Mouse (Mus musculus): ENCODE results near the gene Atp6v0c. TPM values are rescaled to one million over a fixed set of nuclear protein-coding genes. Genes with fewer than 3 reads are reported as not detected.
"Not testable (repeated sequence)": the region's sequence is repeated elsewhere in the genome, so short reads cannot be mapped to it uniquely, and the experiment has no call there.

Gene Atp6v0c
- polyA plus RNA-seq, 1 experiment from 2014 or later = 1,362 TPM

DNA sequence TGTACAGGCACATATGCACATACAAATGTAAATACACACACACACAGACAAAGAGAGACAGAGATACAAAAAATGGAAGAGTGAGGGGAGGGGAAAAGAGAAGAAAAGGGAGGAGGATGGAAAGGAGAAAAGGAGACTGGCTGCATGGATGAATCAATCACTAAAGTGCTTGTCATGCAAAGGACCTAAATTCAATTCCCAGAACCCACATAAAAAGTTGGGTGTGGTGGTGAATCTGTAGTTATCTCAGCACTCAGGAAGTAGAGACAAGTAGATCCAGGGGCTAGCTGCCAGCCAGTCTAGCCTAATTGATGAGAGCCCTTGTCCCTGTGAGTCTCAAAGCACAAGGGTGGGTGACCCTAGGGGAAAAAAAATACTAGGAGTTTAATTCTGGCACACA is 35.4 kb downstream of the Atp6v0c start:
- Histone ChIP-seq H3K27ac (ENCODE audit: low read depth, low read length) (no peak overlapping the region), H3K9me3 (ENCODE audit: control insufficient read depth) (no peaks in the 10 kb centered on the region), H3K27me3 (replicated peaks; ENCODE audit: control insufficient read depth, insufficient read depth, low read length) (no peaks in the 10 kb centered on the region), H3K4me2 (replicated peaks; ENCODE audit: low read depth) (no peak overlapping the region), H3K4me3 (ENCODE audit: low read depth, low read length) (no peak overlapping the region), H3K4me1 (replicated peaks; ENCODE audit: control insufficient read depth, insufficient read depth, low read length) (0 out of 2 replicates have a peak, but pooled peaks cover under 1% of the 10 kb centered on the region), H3K9ac (ENCODE audit: low read depth, low read length) (no peak overlapping the region), H3K36me3 (ENCODE audit: control insufficient read depth, insufficient read depth) (no peaks in the 10 kb centered on the region)
- ATAC-seq = no peak
- no peak for TF ChIP-seq CTCF (IDR thresholded peaks at IDR 0.05; ENCODE audit: low read depth)

- not testable (repeated sequence) for ATAC-seq; H3K36me3 ChIP-seq (ENCODE audit: control insufficient read depth, insufficient read depth); H3K4me3 ChIP-seq (ENCODE audit: low read depth, low read length); H3K4me1 ChIP-seq (replicated peaks; ENCODE audit: control insufficient read depth, insufficient read depth, low read length); H3K27ac ChIP-seq (ENCODE audit: low read depth, low read length); H3K4me2 ChIP-seq (replicated peaks; ENCODE audit: low read depth); H3K9me3 ChIP-seq (ENCODE audit: control insufficient read depth); H3K27me3 ChIP-seq (replicated peaks; ENCODE audit: control insufficient read depth, insufficient read depth, low read length); H3K9ac ChIP-seq (ENCODE audit: low read depth, low read length)
- WGBS = 86% methylated on average over 4 of the region's 4 CpGs
- peak; percentile 46 for TF ChIP-seq CTCF (IDR thresholded peaks at IDR 0.05; ENCODE audit: low read depth)
These were observed 36.6 kb downstream of the Atp6v0c start for GRCm38 (mm10) chr17:24132919-24133318.

DNA sequence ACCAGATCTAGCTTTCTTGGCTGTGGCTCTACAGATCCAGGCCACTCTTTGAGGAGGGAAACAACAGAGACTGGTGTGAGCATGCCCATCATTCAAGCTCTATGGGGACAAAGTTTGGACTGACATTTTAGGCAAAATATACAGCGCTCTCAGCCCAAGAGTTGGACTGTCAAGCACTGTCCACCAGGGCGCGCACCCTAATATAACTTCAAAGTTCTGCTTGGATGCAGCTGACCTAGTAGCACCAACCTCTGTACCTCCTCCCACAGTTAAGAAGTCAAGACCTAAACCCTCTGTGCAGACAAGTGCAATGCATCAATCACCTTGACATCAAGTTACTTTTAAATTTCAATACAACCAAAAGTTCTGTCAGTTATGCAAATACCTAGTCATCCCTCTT is 37.9 kb downstream of the Atp6v0c start:
- Histone ChIP-seq H3K9me3 (ENCODE audit: control insufficient read depth) (no peaks in the 10 kb centered on the region), H3K27me3 (replicated peaks; ENCODE audit: control insufficient read depth, insufficient read depth, low read length) (no peaks in the 10 kb centered on the region), H3K4me2 (replicated peaks; ENCODE audit: low read depth) (no peak overlapping the region), H3K4me3 (ENCODE audit: low read depth, low read length) (no peak overlapping the region), H3K4me1 (replicated peaks; ENCODE audit: control insufficient read depth, insufficient read depth, low read length) (0 out of 2 replicates have a peak, but pooled peaks cover 3% of the 10 kb centered on the region), H3K27ac (ENCODE audit: low read depth, low read length) (no peak overlapping the region), H3K9ac (ENCODE audit: low read depth, low read length) (no peak overlapping the region), H3K36me3 (ENCODE audit: control insufficient read depth, insufficient read depth) (no peaks in the 10 kb centered on the region)
- peak; percentile 25 for TF ChIP-seq CTCF (IDR thresholded peaks at IDR 0.05; ENCODE audit: low read depth)
- 91% methylated on average over 3 of the region's 3 CpGs for WGBS
- no peak for ATAC-seq

DNA sequence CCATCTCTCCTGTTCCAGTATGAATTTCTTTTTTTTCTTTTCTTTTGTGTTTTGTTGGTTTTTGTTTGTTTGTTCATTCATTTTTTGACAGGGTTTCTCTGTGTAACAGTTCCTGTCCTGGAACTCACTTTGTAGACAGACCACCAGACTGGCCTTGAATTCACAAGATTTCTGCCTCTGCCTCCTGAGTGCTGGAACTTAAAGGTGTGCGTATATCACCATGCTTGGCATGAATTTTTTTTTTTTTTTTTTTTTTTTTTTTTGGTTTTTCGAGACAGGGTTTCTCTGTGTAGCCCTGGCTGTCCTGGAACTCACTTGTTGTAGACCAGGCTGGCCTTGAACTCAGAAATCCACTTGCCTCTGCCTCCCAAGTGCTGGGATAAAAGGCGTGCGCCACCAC is 40.3 kb downstream of the Atp6v0c start:
- H3K4me2 ChIP-seq (replicated peaks; ENCODE audit: low read depth); H3K4me1 ChIP-seq (replicated peaks; ENCODE audit: control insufficient read depth, insufficient read depth, low read length); H3K9ac ChIP-seq (ENCODE audit: low read depth, low read length); H3K27me3 ChIP-seq (replicated peaks; ENCODE audit: control insufficient read depth, insufficient read depth, low read length); H3K27ac ChIP-seq (ENCODE audit: low read depth, low read length); H3K36me3 ChIP-seq (ENCODE audit: control insufficient read depth, insufficient read depth); H3K4me3 ChIP-seq (ENCODE audit: low read depth, low read length); ATAC-seq; H3K9me3 ChIP-seq (ENCODE audit: control insufficient read depth): not testable (repeated sequence)
- 80% methylated on average over 4 of the region's 4 CpGs for WGBS

GRCm38 (mm10) chr17:24127592-24127991 is 41.9 kb downstream of the Atp6v0c start:
- Histone ChIP-seq H3K9ac (ENCODE audit: low read depth, low read length) (no peak overlapping the region), H3K4me1 (replicated peaks; ENCODE audit: control insufficient read depth, insufficient read depth, low read length) (0 out of 2 replicates have a peak, but pooled peaks cover 3% of the 10 kb centered on the region), H3K9me3 (ENCODE audit: control insufficient read depth) (no peaks in the 10 kb centered on the region), H3K4me3 (ENCODE audit: low read depth, low read length) (no peak overlapping the region), H3K27ac (ENCODE audit: low read depth, low read length) (no peak overlapping the region), H3K27me3 (replicated peaks; ENCODE audit: control insufficient read depth, insufficient read depth, low read length) (no peaks in the 10 kb centered on the region), H3K36me3 (ENCODE audit: control insufficient read depth, insufficient read depth) (no peaks in the 10 kb centered on the region), H3K4me2 (replicated peaks; ENCODE audit: low read depth) (no peak overlapping the region)
- 81% methylated on average over 1 of the region's 1 CpGs for WGBS
- ATAC-seq = no peak
- no peak for TF ChIP-seq CTCF (IDR thresholded peaks at IDR 0.05; ENCODE audit: low read depth)

GRCm38 (mm10) chr17:24126801-24127200 is 42.7 kb downstream of the Atp6v0c start:
- 0 out of 2 replicates have a peak, but pooled peaks cover 3% of the 10 kb centered on the region for H3K4me1 ChIP-seq (replicated peaks; ENCODE audit: control insufficient read depth, insufficient read depth, low read length)
- H3K9ac ChIP-seq (ENCODE audit: low read depth, low read length) = no peak overlapping the region
- no peak for TF ChIP-seq CTCF (IDR thresholded peaks at IDR 0.05; ENCODE audit: low read depth)
- no peak overlapping the region; the same call in 1 of the 2 replicates for H3K27ac ChIP-seq (ENCODE audit: low read depth, low read length)
- H3K27me3 ChIP-seq (replicated peaks; ENCODE audit: control insufficient read depth, insufficient read depth, low read length) = no peaks in the 10 kb centered on the region
- WGBS = 60% methylated on average over 3 of the region's 3 CpGs
- ATAC-seq = no peak
- no peaks in the 10 kb centered on the region for H3K36me3 ChIP-seq (ENCODE audit: control insufficient read depth, insufficient read depth)
- H3K9me3 ChIP-seq (ENCODE audit: control insufficient read depth) = no peaks in the 10 kb centered on the region
- no peak overlapping the region for H3K4me2 ChIP-seq (replicated peaks; ENCODE audit: low read depth)
- no peak overlapping the region for H3K4me3 ChIP-seq (ENCODE audit: low read depth, low read length)

DNA sequence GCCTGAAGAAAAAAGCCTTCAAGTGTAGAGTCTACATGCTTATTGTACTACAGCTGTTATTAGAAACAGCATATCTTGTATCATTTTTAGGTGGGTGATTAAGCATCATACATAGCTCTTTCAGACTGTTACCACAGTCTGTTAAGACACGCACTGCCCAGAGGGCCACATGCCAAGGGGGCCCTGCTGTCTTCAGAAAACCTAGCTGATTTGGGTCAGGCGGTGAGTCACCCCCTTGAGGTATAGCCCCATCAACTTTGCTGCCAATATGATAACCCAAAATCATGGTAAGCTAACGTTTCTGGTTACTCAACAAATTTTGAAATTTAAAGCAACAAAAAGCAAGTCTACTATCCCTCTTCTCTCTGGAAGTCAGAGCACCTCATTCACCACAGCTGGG is 50.1 kb downstream of the Atp6v0c start:
- H3K27me3 ChIP-seq (replicated peaks; ENCODE audit: control insufficient read depth, insufficient read depth, low read length) = no peaks in the 10 kb centered on the region
- no peaks in the 10 kb centered on the region for H3K36me3 ChIP-seq (ENCODE audit: control insufficient read depth, insufficient read depth)
- H3K9ac ChIP-seq (ENCODE audit: low read depth, low read length) = no peak overlapping the region
- WGBS = 79% methylated on average over 3 of the region's 3 CpGs
- no peak overlapping the region for H3K4me3 ChIP-seq (ENCODE audit: low read depth, low read length)
- no peak for ATAC-seq
- TF ChIP-seq CTCF (IDR thresholded peaks at IDR 0.05; ENCODE audit: low read depth) = no peak
- 0 out of 2 replicates have a peak, but pooled peaks cover 2% of the 10 kb centered on the region for H3K4me1 ChIP-seq (replicated peaks; ENCODE audit: control insufficient read depth, insufficient read depth, low read length)
- no peak overlapping the region for H3K4me2 ChIP-seq (replicated peaks; ENCODE audit: low read depth)
- no peak overlapping the region for H3K27ac ChIP-seq (ENCODE audit: low read depth, low read length)
- H3K9me3 ChIP-seq (ENCODE audit: control insufficient read depth) = no peaks in the 10 kb centered on the region

Other genes starting within 250 kb of the Atp6v0c start
- gene Sbp, start 228.0 kb downstream of the Atp6v0c start, polyA plus RNA-seq (2015; fragmentation: Nextera tagmentation; extraction: Ambion mirVana) = not detected in 2 replicates
- not detected in 2 replicates for gene Sbpl, start 214.4 kb downstream of the Atp6v0c start, polyA plus RNA-seq (2015; fragmentation: Nextera tagmentation; extraction: Ambion mirVana)
- gene Prss30, start 189.1 kb downstream of the Atp6v0c start, polyA plus RNA-seq (2015; fragmentation: Nextera tagmentation; extraction: Ambion mirVana) = 4.7 and 12.1 TPM in 2 replicates
- 0.09 TPM in 1 of 2 replicates, not detected in the other for gene Prss22, start 171.6 kb downstream of the Atp6v0c start, polyA plus RNA-seq (2015; fragmentation: Nextera tagmentation; extraction: Ambion mirVana)
- 0.12 and 0.18 TPM in 2 replicates for gene Prss27, start 131.6 kb downstream of the Atp6v0c start, polyA plus RNA-seq (2015; fragmentation: Nextera tagmentation; extraction: Ambion mirVana)
- 58.5 and 61.3 TPM in 2 replicates for gene Kctd5, start 96.2 kb downstream of the Atp6v0c start, polyA plus RNA-seq (2015; fragmentation: Nextera tagmentation; extraction: Ambion mirVana)
- 24.7 and 28.4 TPM in 2 replicates for gene Pdpk1, start 18.8 kb downstream of the Atp6v0c start, polyA plus RNA-seq (2015; fragmentation: Nextera tagmentation; extraction: Ambion mirVana)
- gene Amdhd2, start 5.9 kb downstream of the Atp6v0c start, polyA plus RNA-seq (2015; fragmentation: Nextera tagmentation; extraction: Ambion mirVana) = 159 and 172 TPM in 2 replicates
- gene Tbc1d24, start 35.9 kb upstream of the Atp6v0c start, polyA plus RNA-seq (2015; fragmentation: Nextera tagmentation; extraction: Ambion mirVana) = 3.1 and 3.4 TPM in 2 replicates
- gene Ntn3, start 39.8 kb upstream of the Atp6v0c start, polyA plus RNA-seq (2015; fragmentation: Nextera tagmentation; extraction: Ambion mirVana) = 2.0 and 2.1 TPM in 2 replicates
- 6.8 and 7.3 TPM in 2 replicates for gene Tedc2, start 51.1 kb upstream of the Atp6v0c start, polyA plus RNA-seq (2015; fragmentation: Nextera tagmentation; extraction: Ambion mirVana)
- 7.8 and 8.6 TPM in 2 replicates for gene Ccnf, start 81.8 kb upstream of the Atp6v0c start, polyA plus RNA-seq (2015; fragmentation: Nextera tagmentation; extraction: Ambion mirVana)
- gene Abca17, start 181.4 kb upstream of the Atp6v0c start, polyA plus RNA-seq (2015; fragmentation: Nextera tagmentation; extraction: Ambion mirVana) = not detected in 2 replicates
- gene Abca3, start 182.2 kb upstream of the Atp6v0c start, polyA plus RNA-seq (2015; fragmentation: Nextera tagmentation; extraction: Ambion mirVana) = 11.3 and 12.7 TPM in 2 replicates
- 111 and 114 TPM in 2 replicates for gene Rnps1, start 244.9 kb upstream of the Atp6v0c start, polyA plus RNA-seq (2015; fragmentation: Nextera tagmentation; extraction: Ambion mirVana)